Mouse (Mus musculus) thymus, adult 2 months (tissue): ENCODE measurements around the gene Zfp286.
"Not testable (repeated sequence)": the region's sequence is repeated elsewhere in the genome, so short reads cannot be mapped to it uniquely, and the experiment has no call there.

ENCODE experiments used
- CTCF ChIP-seq: fragments of 200-500 bp; IDR thresholded peaks from 2 replicates; pipeline ENCODE4 v1.5.1; 2012; ENCODE audit warnings: mild to moderate bottlenecking, control low read depth, low read length, moderate library complexity, borderline replicate concordance; ENCODE audit not compliant: control insufficient read depth, poor library complexity, insufficient read depth; ENCODE audit errors: extremely low read depth
- POLR2A ChIP-seq: fragments of 200-500 bp; IDR thresholded peaks from 2 replicates; pipeline ENCODE4 v1.6.1; 2012; ENCODE audit warnings: mild to moderate bottlenecking, low read length, control low read depth, moderate library complexity; ENCODE audit not compliant: control insufficient read depth, poor library complexity, insufficient read depth; ENCODE audit errors: extremely low read depth

- not testable (repeated sequence) for TF ChIP-seq CTCF, POLR2A
Observed at GRCm38 (mm10) chr11:62749445-62749844, 39.8 kb downstream of the Zfp286 start.
